Mouse (Mus musculus) erythroblast, embryonic 14.5 days (primary cell): Measurements from ENCODE around the gene Arfgap2.

Experiments
- GATA1 ChIP-seq: IDR thresholded peaks from 2 replicates; pipeline ENCODE4 v1.6.1; 2012; ENCODE audit warnings: low read length, inconsistent platforms, mixed read lengths
- TAL1 ChIP-seq: IDR thresholded peaks from 3 replicates; pipeline ENCODE4 v1.6.1; 2012; ENCODE audit warnings: low read length, inconsistent platforms, mixed read lengths

DNA sequence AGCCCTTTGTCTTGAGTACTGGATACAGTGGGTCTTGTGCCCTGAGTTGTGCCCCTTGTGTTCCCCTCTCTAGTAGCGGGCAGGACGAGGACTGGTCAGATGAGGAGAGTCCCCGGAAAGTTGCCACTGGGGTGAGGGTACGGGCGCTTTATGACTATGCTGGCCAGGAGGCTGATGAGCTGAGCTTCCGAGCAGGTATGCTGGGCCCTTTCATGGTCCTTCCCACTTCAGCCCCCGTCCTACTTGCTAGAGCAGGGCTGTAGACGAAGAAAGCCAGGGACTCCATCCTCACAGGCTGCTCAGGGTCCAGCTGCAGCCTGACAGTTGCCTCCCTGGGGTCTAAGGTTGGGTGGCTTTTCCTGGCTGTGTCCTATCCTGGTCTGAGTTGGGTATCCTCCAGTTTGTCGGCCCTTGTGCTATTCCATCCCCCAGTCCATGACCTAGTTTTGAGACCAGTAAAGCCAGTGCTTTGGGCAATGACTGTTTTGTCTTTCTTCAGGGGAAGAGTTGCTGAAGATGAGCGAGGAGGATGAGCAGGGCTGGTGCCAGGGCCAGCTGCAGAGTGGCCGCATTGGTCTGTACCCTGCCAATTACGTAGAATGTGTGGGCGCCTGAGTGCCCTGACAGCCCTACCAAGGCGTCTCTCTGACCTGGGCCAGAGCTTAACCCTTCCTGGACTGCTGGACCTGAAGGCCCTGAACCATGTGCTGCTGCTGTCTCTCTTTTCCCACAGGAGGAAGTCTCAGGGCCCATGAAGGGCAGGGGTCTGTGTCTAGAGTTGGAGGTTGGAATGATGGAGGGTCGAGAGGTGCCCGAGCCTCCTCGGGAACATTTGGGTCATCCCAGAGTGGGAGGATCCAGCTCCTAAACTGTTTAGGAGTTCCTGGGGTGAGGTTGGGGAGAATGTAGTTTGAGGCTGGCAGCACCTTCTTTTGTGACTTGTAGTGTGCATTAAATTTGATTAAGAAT lies 798 bp upstream of the Arfgap2 start:
- TF ChIP-seq GATA1 (no peak), TAL1 (no peak)
